Mouse (Mus musculus) heart, embryonic 10.5 days (tissue): ENCODE measurements around the gene Clip1. TPM values are rescaled to one million over a fixed set of nuclear protein-coding genes. Genes with fewer than 3 reads are reported as not detected.

Experiments
- DNase-seq: peaks from one replicate; pipeline ENCODE4 v3.0.0-alpha.2; 2017; ENCODE audit warnings: low spot score
- H3K27ac ChIP-seq: fragments of 300-500 bp; sonication (generic); 2 replicates; pipeline ENCODE4 v1.5.1; 2016; ENCODE audit warnings: mild to moderate bottlenecking
- H3K27me3 ChIP-seq: fragments of 300-500 bp; sonication (generic); 2 replicates; pipeline ENCODE4 v1.6.1; 2016; ENCODE audit warnings: mild to moderate bottlenecking; ENCODE audit not compliant: poor library complexity, insufficient read depth, severe bottlenecking
- H3K36me3 ChIP-seq: fragments of 300-500 bp; sonication (generic); 2 replicates; pipeline ENCODE4 v1.6.1; 2016; ENCODE audit warnings: mild to moderate bottlenecking, moderate library complexity
- H3K4me1 ChIP-seq: fragments of 300-500 bp; sonication (generic); 2 replicates; pipeline ENCODE4 v1.6.1; 2016; ENCODE audit warnings: mild to moderate bottlenecking
- H3K4me3 ChIP-seq: fragments of 300-500 bp; sonication (generic); 2 replicates; pipeline ENCODE4 v1.5.1; 2016; ENCODE audit warnings: mild to moderate bottlenecking, moderate library complexity
- H3K9me3 ChIP-seq: fragments of 300-500 bp; sonication (generic); 2 replicates; pipeline ENCODE4 v1.6.1; 2016; ENCODE audit warnings: mild to moderate bottlenecking, moderate library complexity
- WGBS: fragments of 180-500 bp; shearing (Covaris S2); methylation state at CpG from one replicate; pipeline ENCODE4 v1.1.7; 2016; 5-methylcytosine and 5-hydroxymethylcytosine counted together
- polyA plus RNA-seq: library from polyadenylated mRNA; unstranded; fragments of >200 nt; fragmentation: Nextera tagmentation; extraction: Ambion mirVana; gene quantifications from 2 replicates; pipeline ENCODE4 v1.2.1, GENCODE M21; 2016

The Clip1 gene
- polyA plus RNA-seq, 1 experiment from 2014 or later = 49.1 TPM

GRCm38 (mm10) chr5:123561128-123561527 lies 123.3 kb downstream of the Clip1 start:
- no peaks in the 10 kb centered on the region for H3K9me3 ChIP-seq

GRCm38 (mm10) chr5:123559588-123559987 lies 124.8 kb downstream of the Clip1 start:
- Histone ChIP-seq H3K4me3 (no peak overlapping the region), H3K9me3 (no peaks in the 10 kb centered on the region), H3K27me3 (no peaks in the 10 kb centered on the region), H3K4me1 (no peaks in the 10 kb centered on the region), H3K27ac (no peak overlapping the region), H3K36me3 (peaks cover 87% of the 10 kb centered on the region)
- DNase-seq = no peak
- WGBS = 90% methylated on average over 8 of the region's 8 CpGs

More at GRCm38 (mm10) chr5:123561128-123561527, 123.3 kb downstream of the Clip1 start:
- no peaks in the 10 kb centered on the region for H3K27me3 ChIP-seq
- no peaks in the 10 kb centered on the region for H3K4me1 ChIP-seq
- H3K27ac ChIP-seq = no peak overlapping the region
- 93% methylated on average over 11 of the region's 11 CpGs for WGBS
- no peak overlapping the region for H3K4me3 ChIP-seq
- no peak for DNase-seq
- peaks cover 93% of the 10 kb centered on the region for H3K36me3 ChIP-seq

- DNase-seq = no peak
- H3K9me3 ChIP-seq = no peaks in the 10 kb centered on the region
Observed at GRCm38 (mm10) chr5:123556451-123556850, 128.0 kb downstream of the Clip1 start.

GRCm38 (mm10) chr5:123555693-123556092 lies 128.7 kb downstream of the Clip1 start:
- H3K36me3 ChIP-seq = peaks cover 55% of the 10 kb centered on the region
- no peak overlapping the region for H3K27ac ChIP-seq
- DNase-seq = no peak
- H3K27me3 ChIP-seq = no peaks in the 10 kb centered on the region
- no peaks in the 10 kb centered on the region for H3K4me1 ChIP-seq
- H3K9me3 ChIP-seq = no peaks in the 10 kb centered on the region
- WGBS = 84% methylated on average over 7 of the region's 7 CpGs
- no peak overlapping the region for H3K4me3 ChIP-seq

More at GRCm38 (mm10) chr5:123556451-123556850, 128.0 kb downstream of the Clip1 start:
- Histone ChIP-seq H3K27ac (no peak overlapping the region), H3K4me3 (no peak overlapping the region), H3K36me3 (peaks cover 61% of the 10 kb centered on the region), H3K27me3 (no peaks in the 10 kb centered on the region), H3K4me1 (no peaks in the 10 kb centered on the region)
- WGBS = 80% methylated on average over 2 of the region's 2 CpGs

- H3K36me3 ChIP-seq = peaks cover 81% of the 10 kb centered on the region
- H3K9me3 ChIP-seq = no peaks in the 10 kb centered on the region
- H3K4me1 ChIP-seq = no peaks in the 10 kb centered on the region
- H3K27me3 ChIP-seq = no peaks in the 10 kb centered on the region
- WGBS = 93% methylated on average over 10 of the region's 10 CpGs
- no peak for DNase-seq
- no peak overlapping the region for H3K27ac ChIP-seq
- no peak overlapping the region for H3K4me3 ChIP-seq
Observed at GRCm38 (mm10) chr5:123533801-123534200, 150.6 kb downstream of the Clip1 start.

- no peaks in the 10 kb centered on the region for H3K4me1 ChIP-seq
- no peak overlapping the region for H3K4me3 ChIP-seq
- H3K27me3 ChIP-seq = no peaks in the 10 kb centered on the region
- peaks cover 68% of the 10 kb centered on the region for H3K36me3 ChIP-seq
- no peak for DNase-seq
- WGBS = 88% methylated on average over 8 of the region's 8 CpGs
- H3K27ac ChIP-seq = no peak overlapping the region
- no peaks in the 10 kb centered on the region for H3K9me3 ChIP-seq
Observed at GRCm38 (mm10) chr5:123530056-123530455, 154.4 kb downstream of the Clip1 start.

- Histone ChIP-seq H3K36me3 (peaks cover 57% of the 10 kb centered on the region), H3K27me3 (no peaks in the 10 kb centered on the region), H3K4me1 (peaks cover 5% of the 10 kb centered on the region), H3K4me3 (no peak overlapping the region), H3K9me3 (no peaks in the 10 kb centered on the region), H3K27ac (no peak overlapping the region)
- 74% methylated on average over 7 of the region's 7 CpGs for WGBS
- DNase-seq = no peak
Observed at GRCm38 (mm10) chr5:123528641-123529040, 155.8 kb downstream of the Clip1 start.

Other genes starting within 250 kb of the Clip1 start
- not detected in 2 replicates for gene Lrrc43, start 195.3 kb downstream of the Clip1 start, polyA plus RNA-seq
- not detected in 2 replicates for gene Il31, start 195.1 kb downstream of the Clip1 start, polyA plus RNA-seq
- gene B3gnt4, start 174.2 kb downstream of the Clip1 start, polyA plus RNA-seq = 0.15 and 0.48 TPM in 2 replicates
- gene Diablo, start 160.4 kb downstream of the Clip1 start, polyA plus RNA-seq = 112 and 113 TPM in 2 replicates
- gene Gm49027, start 159.1 kb downstream of the Clip1 start, polyA plus RNA-seq = 0.19 TPM in 1 of 2 replicates, not detected in the other
- 23.4 and 23.5 TPM in 2 replicates for gene Vps33a, start 111.6 kb downstream of the Clip1 start, polyA plus RNA-seq
- gene Zcchc8, start 36.5 kb upstream of the Clip1 start, polyA plus RNA-seq = 74.5 and 77.0 TPM in 2 replicates
- 85.7 and 102 TPM in 2 replicates for gene Rsrc2, start 64.8 kb upstream of the Clip1 start, polyA plus RNA-seq
- 27.0 and 27.3 TPM in 2 replicates for gene Kntc1, start 65.1 kb upstream of the Clip1 start, polyA plus RNA-seq
- not detected in 2 replicates for gene Hcar2, start 180.9 kb upstream of the Clip1 start, polyA plus RNA-seq
- not detected in 2 replicates for gene Hcar1, start 195.4 kb upstream of the Clip1 start, polyA plus RNA-seq
- 107 and 144 TPM in 2 replicates for gene Denr, start 222.6 kb upstream of the Clip1 start, polyA plus RNA-seq
- 2.4 and 2.7 TPM in 2 replicates for gene Gm43518, start 242.8 kb upstream of the Clip1 start, polyA plus RNA-seq
- gene Ccdc62, start 246.1 kb upstream of the Clip1 start, polyA plus RNA-seq = 3.7 and 5.7 TPM in 2 replicates